Mouse (Mus musculus) megakaryocyte, embryonic 14.5 days (primary cell): ENCODE measurements around the gene Psme3. TPM values are rescaled to one million over a fixed set of nuclear protein-coding genes. Genes with fewer than 3 reads are reported as not detected.
"Not testable (repeated sequence)": the region's sequence is repeated elsewhere in the genome, so short reads cannot be mapped to it uniquely, and the experiment has no call there.

Source experiments
- H3K27me3 ChIP-seq: replicated peaks from 2 replicates; pipeline ENCODE3; 2012; ENCODE audit warnings: inconsistent platforms
- H3K36me3 ChIP-seq: replicated peaks from 2 replicates; pipeline ENCODE3; 2012; ENCODE audit warnings: low read length, inconsistent platforms, mixed read lengths
- H3K4me1 ChIP-seq: 2 replicates; pipeline ENCODE4 v1.6.1; 2012; ENCODE audit warnings: inconsistent platforms
- H3K4me3 ChIP-seq: replicated peaks from 2 replicates; pipeline ENCODE3; 2012; ENCODE audit warnings: moderate library complexity, mild to moderate bottlenecking, inconsistent platforms
- H3K9me3 ChIP-seq: 2 replicates; pipeline ENCODE4 v1.6.1; 2012; ENCODE audit warnings: inconsistent platforms
- FLI1 ChIP-seq: IDR thresholded peaks from 2 replicates; pipeline ENCODE4 v1.6.1; 2012; ENCODE audit warnings: low read length, inconsistent platforms, mixed read lengths
- GATA1 ChIP-seq: IDR thresholded peaks from 3 replicates; pipeline ENCODE4 v1.6.1; 2012; ENCODE audit warnings: mixed read lengths, low read length, inconsistent platforms, borderline replicate concordance
- polyA plus RNA-seq: library from polyadenylated mRNA; stranded (reverse); fragments of >175 nt; gene quantifications from 2 replicates; pipeline ENCODE4 v1.2.3, GENCODE M21; 2012; ENCODE audit warnings: low replicate concordance; ENCODE audit not compliant: insufficient read depth

Psme3 gene
- polyA plus RNA-seq, 1 experiment: 32.6 TPM

DNA sequence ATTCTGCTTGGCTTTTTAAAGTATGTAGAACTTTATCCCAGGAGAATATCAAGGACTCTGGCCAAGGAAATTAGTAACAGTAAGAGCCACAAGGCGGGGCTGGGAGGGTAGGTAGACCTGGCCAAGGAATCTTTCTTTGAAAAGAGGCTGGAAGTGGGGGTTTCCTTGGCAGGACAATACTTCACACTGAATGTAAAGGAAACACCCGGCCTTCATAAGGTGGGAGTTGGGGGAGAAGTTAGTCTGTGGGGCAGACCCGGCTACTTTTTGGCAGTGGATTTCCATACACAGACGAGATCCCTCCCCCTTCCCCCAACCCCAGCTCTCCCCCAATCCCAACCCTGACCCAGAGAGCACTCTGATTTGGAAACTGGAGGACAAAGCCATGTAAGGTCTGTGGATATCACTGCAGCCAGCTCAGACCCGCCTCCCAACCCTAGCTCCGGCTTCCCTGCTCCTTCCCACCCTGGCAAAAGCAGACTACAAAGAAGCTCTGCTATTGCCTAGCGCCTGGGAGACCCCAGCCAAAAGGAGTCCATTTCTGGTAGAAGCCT is 14.4 kb downstream of the Psme3 start, which contains the start of gene Aoc3:
Gene Aoc3 (plus strand): TSS at position 235 of the 554 bp plus-strand sequence.
- Histone ChIP-seq H3K4me3 (no peak within 1 kb of the TSS), H3K27me3 (peaks cover 8% of the 10 kb centered on the region), H3K9me3 (no peaks in the 10 kb centered on the region), H3K36me3 (peaks cover 29% of the 10 kb centered on the region), H3K4me1 (peaks cover 18% of the 10 kb centered on the region)
- no peak for TF ChIP-seq FLI1
- no peak for TF ChIP-seq GATA1

DNA sequence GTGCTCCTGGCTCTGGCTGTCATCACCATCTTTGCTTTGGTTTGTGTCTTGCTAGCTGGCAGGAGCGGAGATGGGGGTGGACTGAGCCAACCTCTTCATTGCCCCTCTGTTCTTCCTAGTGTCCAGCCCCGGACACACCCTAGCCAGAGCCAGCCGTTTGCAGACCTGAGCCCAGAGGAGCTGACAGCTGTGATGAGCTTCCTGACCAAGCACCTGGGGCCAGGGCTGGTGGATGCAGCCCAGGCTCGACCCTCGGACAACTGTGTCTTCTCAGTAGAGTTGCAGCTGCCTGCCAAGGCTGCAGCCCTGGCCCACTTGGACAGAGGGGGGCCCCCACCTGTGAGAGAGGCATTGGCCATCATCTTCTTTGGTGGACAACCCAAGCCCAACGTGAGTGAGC is 14.9 kb downstream of the Psme3 start:
- H3K27me3 ChIP-seq: peaks cover 12% of the 10 kb centered on the region
- H3K4me3 ChIP-seq, H3K9me3 ChIP-seq: not testable (repeated sequence)
- H3K36me3 ChIP-seq: peaks cover 23% of the 10 kb centered on the region
- peaks cover 21% of the 10 kb centered on the region for H3K4me1 ChIP-seq

DNA sequence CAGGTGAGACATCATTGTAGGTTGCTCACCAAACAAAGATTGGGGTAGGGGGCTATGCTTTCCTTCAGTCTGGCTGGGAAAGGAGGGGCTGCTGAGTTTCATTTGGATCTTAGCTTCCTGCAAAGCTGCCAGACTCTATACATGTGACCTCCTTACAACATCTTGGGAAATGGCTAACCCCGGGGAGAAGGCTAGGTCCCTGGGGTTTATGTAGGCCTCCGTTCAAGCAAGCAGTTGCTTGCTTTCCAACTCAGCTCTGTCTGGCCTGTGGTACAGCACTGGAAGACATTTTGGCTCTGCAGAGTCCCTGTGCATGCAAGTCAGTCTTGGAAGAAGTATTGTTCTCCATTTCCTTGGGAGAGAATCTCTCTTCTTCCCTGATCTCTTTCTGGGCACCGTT is 16.5 kb downstream of the Psme3 start:
- H3K4me3 ChIP-seq: no peak overlapping the region
- H3K27me3 ChIP-seq: peaks cover 15% of the 10 kb centered on the region
- no peak for TF ChIP-seq GATA1
- no peak for TF ChIP-seq FLI1
- peaks cover 16% of the 10 kb centered on the region for H3K36me3 ChIP-seq
- peaks cover 34% of the 10 kb centered on the region for H3K4me1 ChIP-seq
- H3K9me3 ChIP-seq: no peaks in the 10 kb centered on the region

DNA sequence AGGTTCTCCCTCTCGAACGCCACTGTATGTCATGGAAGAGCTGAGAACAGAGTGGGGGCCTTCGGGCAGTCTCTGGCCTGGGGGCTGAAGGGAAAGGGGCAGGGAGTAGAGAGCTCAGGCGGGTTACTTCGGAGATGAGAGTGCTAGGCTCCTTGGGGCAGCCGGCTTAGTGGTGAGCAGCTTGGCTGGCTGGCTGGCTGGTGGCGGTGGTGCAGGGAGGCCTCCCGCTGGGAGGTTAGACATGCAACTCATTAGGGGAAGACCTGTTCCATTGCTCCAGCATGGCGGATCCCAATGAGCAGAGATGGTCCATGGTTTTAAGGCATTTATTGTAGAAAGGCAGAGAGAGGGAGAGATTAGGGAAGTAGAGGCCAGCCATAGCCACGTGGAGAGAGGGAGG is 18.0 kb downstream of the Psme3 start:
- TF ChIP-seq FLI1 (no peak), GATA1 (no peak)

DNA sequence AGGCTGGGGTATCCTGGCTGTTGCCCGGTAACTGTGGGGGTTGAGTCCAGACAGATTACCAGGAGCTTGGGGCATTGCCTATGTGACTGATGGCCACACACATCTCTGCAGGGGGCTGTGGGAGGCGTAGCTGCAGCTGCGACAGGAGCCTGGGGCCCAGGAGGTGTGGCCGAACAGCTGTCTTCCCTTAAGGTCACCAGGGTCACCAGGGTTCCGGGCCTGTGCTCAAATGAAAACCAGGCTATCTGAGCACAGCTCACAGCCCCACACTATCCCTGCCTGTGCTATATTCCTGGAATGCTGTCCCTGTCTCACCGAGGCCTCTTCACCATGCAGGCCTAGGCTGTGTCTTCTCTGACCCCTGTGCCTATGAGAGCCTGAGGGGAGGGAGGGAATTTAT is 18.5 kb downstream of the Psme3 start:
- TF ChIP-seq FLI1: no peak
- no peak for TF ChIP-seq GATA1

More for the DNA sequence above, 18.0 kb downstream of the Psme3 start:
- Histone ChIP-seq H3K27me3 (peaks cover 16% of the 10 kb centered on the region), H3K36me3 (peaks cover 3% of the 10 kb centered on the region), H3K9me3 (no peaks in the 10 kb centered on the region), H3K4me1 (peaks cover 38% of the 10 kb centered on the region), H3K4me3 (no peak overlapping the region)

DNA sequence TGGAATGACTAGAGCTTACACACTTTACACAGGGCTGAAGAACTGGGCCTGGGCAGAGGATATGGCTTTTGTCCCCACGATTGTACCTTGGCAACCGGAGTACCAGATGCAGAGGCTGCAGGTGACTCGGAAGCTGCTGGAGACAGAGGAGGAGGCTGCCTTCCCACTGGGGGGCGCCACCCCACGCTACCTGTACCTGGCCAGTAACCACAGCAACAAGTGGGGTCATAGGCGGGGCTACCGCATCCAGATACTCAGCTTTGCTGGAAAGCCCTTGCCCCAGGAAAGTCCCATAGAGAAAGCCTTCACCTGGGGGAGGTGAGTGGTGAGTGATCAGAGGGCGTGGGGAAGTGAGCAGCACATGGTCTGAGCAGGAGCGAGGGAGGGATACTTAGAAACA is 19.7 kb downstream of the Psme3 start:
- no peak for TF ChIP-seq FLI1
- TF ChIP-seq GATA1: no peak
- H3K4me3 ChIP-seq: no peak overlapping the region
- H3K36me3 ChIP-seq: no peaks in the 10 kb centered on the region
- H3K4me1 ChIP-seq: peaks cover 36% of the 10 kb centered on the region
- no peaks in the 10 kb centered on the region for H3K9me3 ChIP-seq
- peaks cover 16% of the 10 kb centered on the region for H3K27me3 ChIP-seq

More for the DNA sequence above, 18.5 kb downstream of the Psme3 start:
- H3K9me3 ChIP-seq: no peaks in the 10 kb centered on the region
- no peaks in the 10 kb centered on the region for H3K36me3 ChIP-seq
- no peak overlapping the region for H3K4me3 ChIP-seq
- peaks cover 36% of the 10 kb centered on the region for H3K4me1 ChIP-seq
- peaks cover 16% of the 10 kb centered on the region for H3K27me3 ChIP-seq

DNA sequence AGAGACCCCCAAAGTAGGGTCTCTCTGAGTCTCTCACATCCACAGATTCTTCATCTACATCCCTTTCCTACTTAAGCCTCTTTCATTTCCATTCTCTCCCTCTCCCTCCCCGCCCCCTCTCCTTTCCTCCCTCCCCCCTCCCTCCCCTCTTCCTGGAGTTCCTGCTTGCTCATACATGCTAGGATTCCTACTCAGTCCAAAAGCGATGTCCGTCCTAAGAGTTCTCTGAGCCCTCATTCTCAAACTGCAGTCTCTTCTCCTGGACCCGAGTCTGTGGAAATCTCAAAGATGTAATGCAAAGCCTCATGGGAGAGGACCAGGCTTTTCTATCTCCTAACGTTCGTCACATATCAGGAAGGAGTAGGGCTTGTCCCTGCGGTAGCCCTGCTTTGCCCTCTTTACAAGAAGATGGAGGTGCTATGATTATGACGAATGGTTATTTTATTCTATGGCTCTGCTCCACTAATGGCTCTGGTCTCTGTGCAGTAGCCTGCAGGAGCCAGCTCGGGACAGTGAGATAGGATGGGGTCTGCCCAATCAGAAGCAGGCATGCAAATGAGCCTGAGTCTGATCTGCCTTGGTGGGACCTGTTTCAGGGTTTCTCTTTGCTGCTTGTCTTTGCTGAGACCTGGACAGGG is 22.2 kb downstream of the Psme3 start:
- Histone ChIP-seq H3K4me1 (peaks cover 36% of the 10 kb centered on the region), H3K36me3 (no peaks in the 10 kb centered on the region), H3K4me3 (peak overlapping the region; percentile 83), H3K9me3 (no peaks in the 10 kb centered on the region), H3K27me3 (peaks cover 17% of the 10 kb centered on the region)
- TF ChIP-seq FLI1: no peak
- TF ChIP-seq GATA1: no peak

DNA sequence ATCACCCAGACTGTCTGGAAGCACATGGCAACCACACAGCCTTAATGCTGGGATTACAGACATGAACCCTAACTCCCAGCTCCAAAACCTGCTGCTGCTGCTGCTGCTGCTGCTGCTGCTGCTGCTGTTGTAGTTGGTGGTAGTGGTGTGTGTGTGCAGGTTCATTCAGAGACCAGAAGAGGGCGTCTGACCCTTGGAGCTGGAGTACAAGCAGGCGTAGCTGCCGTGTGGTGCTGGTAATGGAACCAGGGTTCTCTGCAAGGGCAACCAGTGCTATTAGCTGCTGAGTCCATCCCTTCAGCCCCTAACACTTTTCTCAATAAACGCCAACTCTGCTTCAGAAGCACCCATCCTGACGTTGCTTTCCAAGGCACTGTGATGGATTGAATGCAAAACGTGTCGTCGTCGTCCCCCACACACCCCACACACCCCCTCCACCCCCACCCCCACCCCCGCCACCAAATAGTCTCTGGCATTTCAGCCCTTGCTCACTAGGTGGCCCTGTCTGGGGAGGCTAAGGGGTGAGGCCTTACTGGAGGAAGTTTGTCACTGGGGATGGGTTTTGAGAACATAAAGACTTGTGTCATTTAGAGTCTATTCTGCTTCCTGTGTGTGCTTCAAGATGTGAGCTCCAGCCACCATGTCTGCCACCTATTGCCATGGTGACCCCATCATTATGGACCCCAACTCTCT is 31.2 kb downstream of the Psme3 start:
- Histone ChIP-seq H3K36me3 (no peaks in the 10 kb centered on the region), H3K4me3 (no peak overlapping the region), H3K9me3 (peaks cover 8% of the 10 kb centered on the region), H3K4me1 (peaks cover 8% of the 10 kb centered on the region), H3K27me3 (peaks cover 30% of the 10 kb centered on the region)
- TF ChIP-seq GATA1: no peak
- TF ChIP-seq FLI1: no peak

DNA sequence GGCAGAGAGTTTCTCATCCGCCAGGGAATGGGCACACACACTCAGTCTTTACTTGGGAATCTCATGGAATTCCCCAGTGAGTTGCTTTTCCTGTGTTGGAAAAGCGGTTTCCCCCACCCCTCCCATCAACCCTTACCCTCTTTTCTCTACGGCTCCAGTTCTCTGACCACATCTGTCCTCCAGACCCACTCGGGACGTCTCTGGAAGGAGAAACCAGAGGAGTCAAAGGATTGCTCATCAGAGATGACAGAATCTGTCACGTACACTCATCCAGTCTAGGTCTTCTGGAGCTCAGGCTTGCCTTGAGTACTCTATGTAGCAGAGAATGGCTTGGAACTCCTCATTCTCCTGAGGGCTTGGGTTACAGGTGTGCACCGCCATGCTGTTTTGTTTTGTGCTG is 32.8 kb downstream of the Psme3 start:
- Histone ChIP-seq H3K4me1 (peaks cover 2% of the 10 kb centered on the region), H3K36me3 (no peaks in the 10 kb centered on the region), H3K27me3 (peaks cover 29% of the 10 kb centered on the region), H3K4me3 (no peak overlapping the region), H3K9me3 (peaks cover 8% of the 10 kb centered on the region)
- TF ChIP-seq GATA1 (no peak), FLI1 (no peak)

DNA sequence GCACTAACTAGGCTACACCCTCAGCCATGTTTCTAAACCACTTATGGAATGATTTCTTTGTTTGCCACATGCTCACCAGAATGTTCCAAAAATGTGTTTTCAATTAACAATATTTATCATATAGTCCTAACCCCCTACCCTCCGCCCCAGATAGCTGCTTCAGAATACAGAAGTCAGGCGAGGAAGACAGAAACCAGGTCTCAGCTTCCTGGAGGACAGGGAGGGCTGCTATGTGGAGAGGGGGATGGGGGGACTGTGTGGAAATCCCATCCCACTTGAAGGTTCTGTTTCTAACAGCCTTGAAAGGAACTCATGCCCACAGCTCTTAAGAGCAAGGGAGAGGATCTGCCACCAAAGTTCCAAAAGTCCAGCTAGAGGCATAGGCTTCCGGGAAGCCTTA is 33.2 kb downstream of the Psme3 start:
- Histone ChIP-seq H3K36me3 (no peaks in the 10 kb centered on the region), H3K4me3 (no peak overlapping the region), H3K9me3 (peaks cover 8% of the 10 kb centered on the region), H3K4me1 (no peaks in the 10 kb centered on the region), H3K27me3 (peaks cover 34% of the 10 kb centered on the region)
- TF ChIP-seq FLI1: no peak
- no peak for TF ChIP-seq GATA1
